Mouse (Mus musculus) lung, postnatal 4 days (tissue): Measurements from ENCODE around the gene Gm28035.

Experiments
- DNase-seq, 2 experiments: peaks; one replicate each; pipeline ENCODE4 v3.0.0; 2021

The Gm28035 gene

DNA sequence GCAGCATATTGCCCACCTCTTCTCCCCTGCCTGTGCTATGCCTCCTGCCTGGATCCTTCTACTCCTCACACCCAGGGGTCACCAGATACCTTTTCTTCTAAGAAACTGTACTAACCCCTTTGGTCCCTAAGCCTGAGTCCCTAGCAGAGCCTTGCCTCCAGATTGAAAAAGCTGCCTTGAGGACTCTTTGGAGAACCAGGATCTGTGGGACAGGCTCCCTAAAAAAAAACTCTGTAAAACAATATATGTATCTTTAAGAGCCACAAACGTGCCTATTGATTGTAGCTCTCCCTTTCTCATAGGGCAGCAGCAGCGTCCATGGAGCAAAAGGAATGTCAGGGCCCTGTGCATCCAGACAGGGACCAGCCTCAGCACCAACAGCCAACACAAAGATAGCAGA is at the start of gene Gm28035:
TSS of gene Gm28035 (plus strand) at position 301 of the 400 bp plus-strand sequence.
- DNase-seq, result no peak

- DNase-seq, result no peak
Measured at GRCm38 (mm10) chr2:30191790-30192580, 48.4 kb upstream of the Gm28035 start.

DNA sequence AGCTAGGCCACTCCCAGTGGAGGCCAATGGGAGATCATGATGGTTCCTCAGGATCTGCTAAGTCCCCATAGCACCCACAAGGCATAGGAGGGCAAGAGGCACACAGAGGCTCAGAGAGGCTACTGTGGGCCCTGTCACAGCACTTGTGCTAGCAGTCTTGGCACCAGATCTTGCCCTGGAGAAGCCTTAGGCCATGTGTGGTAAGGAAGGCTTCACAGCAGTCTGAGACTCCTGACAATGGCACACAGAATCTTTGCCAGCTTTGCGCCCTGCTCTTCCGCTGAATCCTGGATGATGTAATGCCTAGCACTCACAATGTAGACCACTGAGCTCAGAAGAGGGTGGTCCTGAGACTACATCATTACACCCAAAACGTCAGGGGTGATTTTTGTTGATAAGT is 45.7 kb upstream of the Gm28035 start:
- DNase-seq, result no peak

GRCm38 (mm10) chr2:30198021-30198420 is 42.3 kb upstream of the Gm28035 start:
- no peak for DNase-seq

- DNase-seq, result no peak
Measured at GRCm38 (mm10) chr2:30199984-30200383, 40.4 kb upstream of the Gm28035 start.

GRCm38 (mm10) chr2:30200388-30200925 is 39.9 kb upstream of the Gm28035 start:
- no peak for DNase-seq

DNA sequence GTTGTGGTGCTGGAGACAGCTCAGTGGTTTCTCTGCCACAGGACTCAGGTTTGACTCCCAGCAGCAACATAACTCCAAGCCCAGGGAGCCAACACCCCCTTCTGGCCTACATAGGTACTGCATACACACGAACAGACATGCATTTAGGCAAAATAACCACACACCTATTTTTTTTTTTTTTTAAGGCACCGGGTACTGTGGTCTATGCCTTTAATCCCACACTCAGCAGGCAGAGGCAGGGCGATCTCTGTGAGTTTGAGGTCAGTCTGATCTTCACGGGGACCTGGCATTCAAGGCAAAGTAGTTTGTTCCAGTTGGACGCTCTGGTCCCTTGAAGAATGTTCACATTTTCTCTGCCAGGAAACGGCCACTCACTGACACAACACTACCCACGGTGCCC is 36.9 kb upstream of the Gm28035 start:
- DNase-seq, result peak in 1 of 2 experiments; percentile 52

- DNase-seq, result peak; percentile 44 to 46
Measured at GRCm38 (mm10) chr2:30205255-30205628, 35.1 kb upstream of the Gm28035 start.

- peak; percentile 94 to 95 for DNase-seq
Measured at GRCm38 (mm10) chr2:30205629-30206357, 34.6 kb upstream of the Gm28035 start, which contains the start of gene Kyat1. Gene Kyat1 (minus strand): TSS chr2:30205847.

- DNase-seq, result no peak
Measured at GRCm38 (mm10) chr2:30207401-30207800, 33.0 kb upstream of the Gm28035 start.

- no peak for DNase-seq
Measured at GRCm38 (mm10) chr2:30207886-30208285, 32.5 kb upstream of the Gm28035 start.

DNA sequence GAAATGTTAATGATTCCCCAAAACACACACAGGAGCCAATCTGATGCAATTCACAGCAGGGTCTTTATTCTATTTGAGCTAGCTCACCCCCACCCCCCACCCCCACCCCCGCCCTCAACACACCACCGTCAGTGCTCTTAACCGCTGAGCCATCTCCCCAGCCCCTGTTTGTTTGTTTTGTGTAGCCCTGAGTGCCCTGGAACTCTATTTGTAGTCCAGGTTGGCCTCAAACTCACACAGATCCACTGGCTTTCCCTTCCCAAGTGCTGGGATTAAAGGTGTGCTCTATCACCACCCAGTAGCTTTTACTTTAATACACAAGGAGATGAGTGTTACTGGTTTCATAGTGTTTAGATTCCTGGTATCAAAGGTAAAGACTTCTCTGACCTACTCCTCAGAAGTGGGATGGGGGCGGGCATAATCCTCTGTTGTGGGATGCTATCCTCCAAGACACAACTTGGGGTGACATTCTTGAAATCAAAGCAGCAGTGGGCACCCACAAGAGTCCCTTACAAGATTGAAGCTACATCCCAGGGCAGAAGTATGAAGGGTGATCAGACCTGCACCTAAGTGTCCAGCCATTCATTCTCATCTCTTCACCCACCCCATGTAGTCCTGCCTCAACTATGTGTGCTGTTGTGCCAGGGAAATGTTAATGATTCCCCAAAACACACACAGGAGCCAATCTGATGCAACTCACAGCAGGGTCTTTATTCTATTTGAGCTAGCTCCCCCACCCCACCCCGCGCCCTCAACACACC is 28.8 kb upstream of the Gm28035 start:
- DNase-seq, result no peak

GRCm38 (mm10) chr2:30212169-30212545 is 28.2 kb upstream of the Gm28035 start:
- no peak for DNase-seq

GRCm38 (mm10) chr2:30212951-30213350 is 27.4 kb upstream of the Gm28035 start:
- DNase-seq, result peak; percentile 25 to 71

DNA sequence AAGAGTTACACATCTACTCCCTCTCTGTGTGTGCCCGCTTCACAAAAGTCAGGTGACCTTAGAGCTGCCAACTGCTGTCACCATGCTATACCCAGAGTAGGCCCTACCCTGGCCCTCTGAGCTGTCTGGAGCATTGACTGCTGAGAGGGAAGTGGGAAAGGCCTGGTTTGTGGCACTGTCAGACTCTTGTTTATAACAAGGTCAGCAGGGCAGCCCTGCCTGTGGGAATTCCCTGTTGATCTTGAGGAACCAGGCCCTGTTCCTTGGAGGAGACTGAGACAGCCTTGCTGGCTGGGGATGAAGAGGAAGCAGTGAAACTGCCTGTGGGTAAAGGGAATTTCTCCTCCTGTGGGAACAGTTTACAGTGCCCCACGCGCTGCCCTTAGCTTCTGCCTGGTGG is 25.6 kb upstream of the Gm28035 start:
- peak; percentile 28 to 56 for DNase-seq

- no peak for DNase-seq
Measured at GRCm38 (mm10) chr2:30215493-30215892, 24.9 kb upstream of the Gm28035 start.

GRCm38 (mm10) chr2:30216293-30216692 is 24.1 kb upstream of the Gm28035 start:
- DNase-seq, result no peak

DNA sequence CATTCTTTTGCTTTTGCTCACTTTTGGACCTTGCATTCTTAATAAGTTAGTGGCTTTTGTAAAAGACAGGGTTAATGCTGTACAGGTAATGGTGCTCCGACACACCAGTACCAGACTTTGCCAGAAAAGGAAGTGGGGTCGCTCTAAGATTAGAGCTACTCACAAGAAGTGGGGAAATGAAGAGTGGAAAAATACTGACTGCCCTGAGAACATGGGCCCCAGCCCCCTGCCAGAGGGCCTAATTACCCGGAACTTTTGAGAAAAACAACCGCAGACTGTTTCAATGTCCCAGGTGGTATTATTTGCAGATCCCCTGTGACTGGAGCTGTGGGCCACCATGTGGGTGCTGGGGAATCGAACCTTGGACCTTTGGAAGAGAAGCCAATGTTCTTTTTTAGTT is 4.8 kb upstream of the Gm28035 start:
- DNase-seq, result no peak

DNA sequence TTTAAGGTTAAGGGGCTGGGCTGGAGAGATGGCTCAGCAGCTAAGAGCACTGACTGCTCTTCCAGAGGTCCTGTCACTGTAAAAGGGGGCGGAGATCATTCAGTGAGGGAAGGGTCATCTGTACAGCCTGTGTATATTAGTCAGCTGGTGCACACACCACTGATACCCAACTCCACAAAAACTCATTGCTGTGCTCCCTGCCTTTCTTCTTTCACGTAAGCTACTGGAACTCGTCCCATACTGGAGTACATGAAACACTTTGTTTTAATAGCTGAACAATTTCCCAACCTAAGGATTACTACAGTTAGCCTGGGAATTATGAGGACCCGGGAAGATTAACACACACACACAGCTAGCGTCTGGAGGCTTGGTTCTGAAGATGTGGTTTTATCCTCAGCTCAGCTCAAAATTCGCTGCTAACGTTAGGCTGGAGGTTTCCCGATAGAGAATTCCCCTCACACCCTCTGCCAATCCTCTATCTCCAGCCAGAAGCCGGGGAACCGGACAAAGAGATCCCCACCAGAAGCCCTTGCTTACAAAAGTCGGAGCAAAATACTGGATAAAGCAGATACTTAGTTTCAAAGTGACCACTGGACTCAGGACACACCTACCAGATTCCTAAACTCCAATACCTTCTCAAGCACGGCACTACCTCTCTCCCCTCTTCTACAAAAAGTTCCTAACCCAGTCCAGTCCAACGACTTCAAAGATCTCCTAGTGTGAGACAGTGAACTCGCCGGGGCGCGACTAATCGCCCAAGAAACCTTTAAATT is 3.8 kb upstream of the Gm28035 start:
- DNase-seq, result no peak

DNA sequence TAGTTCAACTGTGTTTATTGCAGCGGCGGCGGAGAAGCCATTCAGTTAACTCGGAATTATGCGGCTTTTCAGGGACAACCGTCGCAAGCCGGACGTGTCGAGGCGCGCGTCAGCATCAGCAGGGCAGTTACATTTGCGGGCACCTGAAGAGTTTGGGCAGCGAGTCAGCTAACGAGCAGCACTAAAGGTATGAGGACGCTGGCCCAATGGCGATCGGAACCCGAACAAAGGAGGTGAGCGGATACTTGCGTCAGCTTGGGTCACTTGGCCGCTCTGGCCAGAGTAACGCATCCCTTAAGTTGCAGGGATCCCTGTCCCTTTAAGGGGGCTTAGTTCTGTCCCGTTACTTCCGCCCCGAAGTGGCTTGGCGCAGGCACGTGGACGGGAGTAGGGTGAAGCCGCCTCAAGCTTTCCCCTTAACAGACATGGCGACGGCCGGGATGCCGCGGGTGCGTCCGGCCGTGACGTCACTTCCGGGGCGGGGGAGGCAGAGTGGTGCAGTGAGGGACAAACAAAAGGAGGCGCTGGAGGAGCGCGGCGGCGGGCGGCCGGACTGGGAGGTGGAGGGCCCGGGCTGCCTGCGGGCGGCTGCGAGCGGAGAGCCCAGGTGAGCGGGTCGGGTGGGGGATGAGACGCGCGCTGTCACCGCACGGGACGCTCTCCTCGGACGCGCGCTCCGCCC is 3.0 kb upstream of the Gm28035 start, which contains the start of gene Lrrc8a:
TSS of gene Lrrc8a (plus strand) at position 517 of the 682 bp plus-strand sequence.
- DNase-seq, result peak; percentile 100

DNA sequence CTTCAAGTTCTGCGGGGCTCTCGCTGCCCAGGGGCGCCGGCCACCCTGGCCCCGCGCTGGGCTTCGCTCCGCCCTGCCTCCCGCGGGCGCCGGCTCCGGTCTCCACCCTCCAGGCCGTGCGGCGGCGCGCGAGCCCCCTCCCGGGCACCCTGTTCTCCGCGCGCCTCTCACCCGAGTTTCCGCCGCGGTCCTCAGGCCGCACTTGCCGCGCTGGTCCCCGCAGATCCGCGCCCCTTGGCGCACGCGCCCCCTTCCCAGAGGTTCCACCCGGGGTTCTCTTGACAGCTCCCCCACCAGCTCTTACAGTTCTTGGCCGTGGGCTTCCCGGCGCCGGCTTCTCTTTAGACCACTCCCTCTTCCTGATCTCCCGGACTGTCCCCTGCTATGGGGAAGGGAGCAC is 2.5 kb upstream of the Gm28035 start:
- DNase-seq, result peak; percentile 81 to 89
